Mouse (Mus musculus) hindbrain, postnatal 0 days (tissue): ENCODE measurements at regions not wholly inside any gene's neighbourhood (a gene's known extent, or its start where the extent isn't known, plus 50 kb on each side); places are given as distances from the start of the nearest gene placed in this dataset.

Source experiments
- ATAC-seq: fragments of 200-750 bp; cut with Nextera tagmentation; 2 replicates; pipeline ENCODE4 v1.8.0; 2017; ENCODE audit warnings: mild to moderate bottlenecking, moderate TSS enrichment, moderate library complexity
- DNase-seq: peaks from one replicate; pipeline ENCODE4 v3.0.0-alpha.2; 2015; ENCODE audit warnings: low spot score
- H3K27ac ChIP-seq: fragments of 300-500 bp; sonication (generic); 2 replicates; pipeline ENCODE4 v1.5.1; 2014; ENCODE audit warnings: mild to moderate bottlenecking
- H3K27me3 ChIP-seq: fragments of 300-500 bp; sonication (generic); 2 replicates; pipeline ENCODE4 v1.6.1; 2014; ENCODE audit warnings: low read length, mixed read lengths; ENCODE audit not compliant: insufficient read depth
- H3K36me3 ChIP-seq: fragments of 300-500 bp; sonication (generic); 2 replicates; pipeline ENCODE4 v1.6.1; 2014; ENCODE audit warnings: low read length, mixed read lengths; ENCODE audit not compliant: insufficient read depth
- H3K4me1 ChIP-seq: fragments of 300-500 bp; sonication (generic); 2 replicates; pipeline ENCODE4 v1.6.1; 2014; ENCODE audit warnings: antibody characterized with exemption, low read length, mixed read lengths; ENCODE audit not compliant: insufficient read depth
- H3K4me2 ChIP-seq: fragments of 300-500 bp; sonication (generic); 2 replicates; pipeline ENCODE4 v1.6.1; 2014; ENCODE audit warnings: low read depth, mild to moderate bottlenecking, low read length, moderate library complexity, mixed read lengths
- H3K4me3 ChIP-seq: fragments of 300-500 bp; sonication (generic); 2 replicates; pipeline ENCODE4 v1.5.1; 2014; ENCODE audit warnings: low read length
- H3K9ac ChIP-seq: fragments of 300-500 bp; sonication (generic); replicated peaks from 2 replicates; pipeline ENCODE4 v1.6.1; 2014; ENCODE audit warnings: mild to moderate bottlenecking, low read length, moderate library complexity, mixed read lengths
- H3K9me3 ChIP-seq: fragments of 300-500 bp; sonication (generic); 2 replicates; pipeline ENCODE4 v1.6.1; 2016; ENCODE audit warnings: low read length, mixed read lengths
- CTCF ChIP-seq: IDR thresholded peaks from 2 replicates; pipeline ENCODE4 v1.5.1; 2016; ENCODE audit warnings: antibody characterized with exemption, control low read depth, low read depth
- WGBS: fragments of 180-500 bp; shearing (Covaris S2); extraction: QIAGEN DNeasy Blood & Tissue Kit; methylation state at CpG from one replicate; pipeline ENCODE4 v1.1.7; 2014; 5-methylcytosine and 5-hydroxymethylcytosine counted together

GRCm38 (mm10) chr4:34239624-34240023 is 189.6 kb upstream of the Spaca1 start:
- Histone ChIP-seq H3K4me2 (no peak overlapping the region), H3K4me1 (no peaks in the 10 kb centered on the region; the same call in 1 of the 2 replicates), H3K27ac (no peak overlapping the region), H3K36me3 (no peaks in the 10 kb centered on the region), H3K9ac (no peak overlapping the region), H3K9me3 (no peaks in the 10 kb centered on the region), H3K4me3 (no peak overlapping the region), H3K27me3 (no peaks in the 10 kb centered on the region)
- 53% methylated on average over 3 of the region's 3 CpGs for WGBS
- DNase-seq, result no peak
- no peak for TF ChIP-seq CTCF
- ATAC-seq, result no peak

DNA sequence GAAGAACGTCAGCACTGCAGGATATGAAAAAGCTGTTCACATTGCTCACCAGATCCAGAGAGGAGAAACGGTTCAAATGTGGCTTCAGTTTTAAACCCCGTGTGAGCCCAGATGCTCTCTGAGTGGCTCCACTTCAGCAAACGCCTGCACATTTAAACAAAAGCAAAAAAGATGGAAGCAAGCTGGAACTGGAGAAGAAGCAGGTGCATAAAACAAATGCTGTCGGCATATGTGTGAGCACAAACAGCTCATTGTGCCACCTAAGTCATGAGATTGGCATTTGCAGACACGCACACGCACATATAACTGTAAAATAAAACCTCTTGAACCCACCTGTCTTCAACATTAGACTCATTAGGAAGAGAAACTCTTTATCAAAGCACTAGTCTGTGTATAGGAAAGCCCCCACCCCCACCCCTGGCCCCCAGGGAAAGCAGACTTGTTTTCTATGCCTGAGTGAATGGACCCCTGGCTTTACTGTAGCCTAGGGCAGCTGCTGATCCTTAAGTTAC is 191.1 kb upstream of the Spaca1 start:
- no peak for TF ChIP-seq CTCF
- ATAC-seq (peak; percentile 47), DNase-seq (peak; percentile 37)
- no peaks in the 10 kb centered on the region for H3K9me3 ChIP-seq
- H3K4me2 ChIP-seq, result peak overlapping the region; percentile 14; the same call in 1 of the 2 replicates
- H3K9ac ChIP-seq, result no peak overlapping the region
- 45% methylated on average over 7 of the region's 7 CpGs for WGBS
- H3K27ac ChIP-seq, result no peak overlapping the region
- no peak overlapping the region for H3K4me3 ChIP-seq
- H3K36me3 ChIP-seq, result no peaks in the 10 kb centered on the region
- no peaks in the 10 kb centered on the region for H3K27me3 ChIP-seq
- no peaks in the 10 kb centered on the region; the same call in 1 of the 2 replicates for H3K4me1 ChIP-seq

DNA sequence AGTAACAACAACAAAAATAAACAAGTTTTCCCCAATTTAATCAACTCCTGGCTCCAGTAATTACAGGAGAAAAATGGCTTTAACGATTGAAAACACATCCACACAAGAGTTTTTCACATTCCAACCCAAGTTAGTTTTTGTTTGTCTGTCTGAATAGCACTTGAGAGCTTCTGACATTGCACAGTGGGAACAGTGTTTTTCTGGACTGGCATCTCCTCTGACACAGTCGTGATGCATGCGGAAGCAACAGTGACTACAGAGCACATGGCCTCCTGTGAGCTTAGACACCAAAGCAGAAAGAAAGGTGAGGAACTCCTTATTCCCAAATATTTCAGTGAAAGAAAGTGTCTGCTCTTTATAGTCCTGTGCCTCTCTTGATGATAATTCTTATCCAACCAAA is 191.7 kb upstream of the Spaca1 start:
- WGBS, result 50% methylated on average over 3 of the region's 3 CpGs
- Histone ChIP-seq H3K36me3 (no peaks in the 10 kb centered on the region), H3K4me2 (no peak overlapping the region), H3K4me1 (no peaks in the 10 kb centered on the region; the same call in 1 of the 2 replicates), H3K4me3 (no peak overlapping the region), H3K27ac (no peak overlapping the region), H3K27me3 (no peaks in the 10 kb centered on the region), H3K9ac (no peak overlapping the region), H3K9me3 (no peaks in the 10 kb centered on the region)
- DNase-seq (no peak), ATAC-seq (no peak)
- TF ChIP-seq CTCF, result no peak

DNA sequence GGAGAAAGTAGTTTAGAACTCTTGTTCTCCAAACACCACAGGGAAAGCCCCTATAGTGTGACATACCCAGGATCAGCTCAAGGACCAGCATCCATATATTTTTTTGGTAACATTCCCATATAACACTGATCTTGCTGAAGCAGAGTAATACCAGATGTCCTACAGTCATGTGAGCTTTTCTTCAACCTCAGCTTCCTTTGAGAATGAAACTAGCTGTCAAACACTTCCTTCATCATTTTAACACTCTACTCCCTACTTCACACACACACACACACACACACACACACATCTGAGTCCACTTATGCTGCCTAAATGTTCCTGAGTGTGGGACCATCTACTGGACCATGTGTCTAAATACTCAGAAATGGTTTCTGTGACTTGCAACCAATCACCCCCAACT is 209.5 kb upstream of the Spaca1 start:
- no peaks in the 10 kb centered on the region for H3K36me3 ChIP-seq
- no peak overlapping the region for H3K4me3 ChIP-seq
- no peak overlapping the region for H3K27ac ChIP-seq
- no peaks in the 10 kb centered on the region for H3K27me3 ChIP-seq
- no peak for TF ChIP-seq CTCF
- no peak overlapping the region for H3K9ac ChIP-seq
- DNase-seq (no peak), ATAC-seq (no peak)
- no peaks in the 10 kb centered on the region for H3K9me3 ChIP-seq
- no peak overlapping the region for H3K4me2 ChIP-seq
- H3K4me1 ChIP-seq, result no peaks in the 10 kb centered on the region

DNA sequence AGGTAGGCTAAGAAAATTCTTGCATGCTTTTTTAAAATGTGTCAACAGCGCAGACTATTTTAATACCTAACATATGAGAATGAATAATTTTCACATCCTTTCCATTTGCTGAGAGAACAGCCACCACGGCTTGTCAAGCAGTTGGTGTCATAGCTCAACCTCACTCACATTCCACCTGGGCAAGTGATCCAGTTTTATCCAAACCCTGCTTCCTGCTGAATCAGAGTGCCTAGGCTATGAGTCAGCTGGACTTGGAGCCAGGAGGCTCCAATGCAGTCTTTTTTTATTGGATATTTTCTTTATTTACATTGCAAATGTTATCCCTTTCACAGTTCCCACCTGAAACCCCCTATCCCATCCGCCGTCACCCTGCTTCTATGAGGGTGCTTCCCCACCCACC is 210.5 kb upstream of the Spaca1 start:
- 93% methylated on average over 4 of the region's 4 CpGs for WGBS
- no peak overlapping the region for H3K9ac ChIP-seq
- H3K36me3 ChIP-seq, result no peaks in the 10 kb centered on the region
- H3K27me3 ChIP-seq, result no peaks in the 10 kb centered on the region
- H3K4me2 ChIP-seq, result no peak overlapping the region
- H3K4me3 ChIP-seq, result no peak overlapping the region
- ATAC-seq (no peak), DNase-seq (no peak)
- H3K9me3 ChIP-seq, result no peaks in the 10 kb centered on the region
- no peaks in the 10 kb centered on the region for H3K4me1 ChIP-seq
- H3K27ac ChIP-seq, result no peak overlapping the region
- TF ChIP-seq CTCF, result no peak

GRCm38 (mm10) chr4:34261809-34262208 is 211.8 kb upstream of the Spaca1 start:
- 70% methylated on average over 6 of the region's 6 CpGs for WGBS

GRCm38 (mm10) chr4:34264431-34264830 is 214.4 kb upstream of the Spaca1 start:
- Histone ChIP-seq H3K4me2 (no peak overlapping the region), H3K4me1 (no peaks in the 10 kb centered on the region), H3K4me3 (no peak overlapping the region), H3K9ac (no peak overlapping the region), H3K27ac (no peak overlapping the region), H3K27me3 (no peaks in the 10 kb centered on the region), H3K36me3 (no peaks in the 10 kb centered on the region), H3K9me3 (no peaks in the 10 kb centered on the region)
- WGBS, result 74% methylated on average over 5 of the region's 5 CpGs
- no peak for TF ChIP-seq CTCF
- ATAC-seq (no peak), DNase-seq (peak; percentile 24)

More at GRCm38 (mm10) chr4:34261809-34262208, 211.8 kb upstream of the Spaca1 start:
- H3K36me3 ChIP-seq, result no peaks in the 10 kb centered on the region
- no peak overlapping the region for H3K4me2 ChIP-seq
- no peaks in the 10 kb centered on the region for H3K4me1 ChIP-seq
- no peaks in the 10 kb centered on the region for H3K9me3 ChIP-seq
- no peak overlapping the region for H3K9ac ChIP-seq
- no peak overlapping the region for H3K27ac ChIP-seq
- no peak for TF ChIP-seq CTCF
- no peak for DNase-seq
- no peak overlapping the region for H3K4me3 ChIP-seq
- no peak for ATAC-seq
- no peaks in the 10 kb centered on the region for H3K27me3 ChIP-seq
